Mouse (Mus musculus) liver, adult 2 months (tissue): Measurements from ENCODE around the gene Fibp.

Experiments
- CTCF ChIP-seq: fragments of 200-500 bp; IDR thresholded peaks from 2 replicates; pipeline ENCODE4 v1.5.1; 2011; ENCODE audit warnings: low read depth, low read length, control low read depth
- POLR2A ChIP-seq: fragments of 200-500 bp; IDR thresholded peaks from 2 replicates; pipeline ENCODE4 v1.6.1; 2011; ENCODE audit warnings: low read length, control low read depth; ENCODE audit not compliant: insufficient read depth; ENCODE audit errors: extremely low read depth

- no peak for TF ChIP-seq CTCF
- no peak for TF ChIP-seq POLR2A
These were observed 10.7 kb upstream of the Fibp start for GRCm38 (mm10) chr19:5449673-5450072.
